Mouse (Mus musculus) embryonic facial prominence, embryonic 14.5 days (tissue): ENCODE results near the gene Mad2l2. TPM values are rescaled to one million over a fixed set of nuclear protein-coding genes. Genes with fewer than 3 reads are reported as not detected.

Source experiments
- ATAC-seq: fragments of 200-750 bp; cut with Nextera tagmentation; 2 replicates; pipeline ENCODE4 v1.8.0; 2017; ENCODE audit warnings: low read depth, moderate number of reproducible peaks, moderate TSS enrichment
- DNase-seq: peaks from one replicate; pipeline ENCODE4 v3.0.0-alpha.2; 2015; ENCODE audit warnings: low spot score
- H3K27ac ChIP-seq: fragments of 300-500 bp; sonication (generic); replicated peaks from 2 replicates; pipeline ENCODE4 v1.5.1; 2014; ENCODE audit warnings: low read depth, mild to moderate bottlenecking, low read length, moderate library complexity
- H3K27me3 ChIP-seq: fragments of 300-500 bp; sonication (generic); replicated peaks from 2 replicates; pipeline ENCODE4 v1.6.1; 2014; ENCODE audit warnings: low read length; ENCODE audit not compliant: control insufficient read depth, insufficient read depth
- H3K36me3 ChIP-seq: fragments of 300-500 bp; sonication (generic); 2 replicates; pipeline ENCODE4 v1.6.1; 2014; ENCODE audit warnings: low read length, mixed read lengths; ENCODE audit not compliant: control insufficient read depth, insufficient read depth
- H3K4me1 ChIP-seq: fragments of 300-500 bp; sonication (generic); 2 replicates; pipeline ENCODE4 v1.6.1; 2014; ENCODE audit warnings: antibody characterized with exemption, low read length; ENCODE audit not compliant: control insufficient read depth, insufficient read depth
- H3K4me2 ChIP-seq: fragments of 300-500 bp; sonication (generic); 2 replicates; pipeline ENCODE4 v1.6.1; 2014; ENCODE audit warnings: low read depth, mild to moderate bottlenecking, low read length, moderate library complexity, mixed read lengths
- H3K4me3 ChIP-seq: fragments of 300-500 bp; sonication (generic); 2 replicates; pipeline ENCODE4 v1.5.1; 2014; ENCODE audit warnings: low read depth, mild to moderate bottlenecking, low read length
- H3K9ac ChIP-seq: fragments of 300-500 bp; sonication (generic); 2 replicates; pipeline ENCODE4 v1.6.1; 2014; ENCODE audit warnings: low read depth, mild to moderate bottlenecking, low read length, moderate library complexity, mixed read lengths
- H3K9me3 ChIP-seq: fragments of 300-500 bp; sonication (generic); 2 replicates; pipeline ENCODE4 v1.6.1; 2016; ENCODE audit warnings: low read length; ENCODE audit not compliant: control insufficient read depth
- WGBS: fragments of 180-500 bp; shearing (Covaris S2); extraction: QIAGEN DNeasy Blood & Tissue Kit; methylation state at CpG from one replicate; pipeline ENCODE4 v1.1.7; 2014; 5-methylcytosine and 5-hydroxymethylcytosine counted together
- polyA plus RNA-seq: library from polyadenylated mRNA; unstranded; fragments of >200 nt; fragmentation: Nextera tagmentation; extraction: Ambion mirVana; gene quantifications from 2 replicates; pipeline ENCODE4 v1.2.1, GENCODE M21; 2014

The Mad2l2 gene
- polyA plus RNA-seq, 1 experiment from 2014 or later = 51.1 TPM

DNA sequence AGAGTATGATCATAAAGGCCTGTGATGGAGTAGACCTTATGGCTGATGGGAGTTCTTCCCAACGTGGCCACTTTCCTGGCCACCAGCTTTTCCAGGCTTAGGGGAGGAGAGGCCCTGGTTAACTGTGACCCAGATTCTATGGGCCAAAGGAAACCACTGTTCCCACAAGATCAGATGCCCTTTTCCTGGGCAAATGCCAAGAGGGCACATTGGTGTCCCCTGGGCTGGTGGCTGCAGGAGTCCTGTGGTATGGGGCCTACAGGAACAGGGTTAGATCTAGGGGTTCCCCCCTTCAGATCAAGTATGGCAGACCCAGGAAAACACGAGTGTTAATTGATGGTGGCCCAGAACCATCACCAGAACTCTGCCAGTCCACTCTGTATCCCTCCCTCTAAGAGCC is 17.5 kb downstream of the Mad2l2 start:
- peaks cover 8% of the 10 kb centered on the region for H3K36me3 ChIP-seq
- no peak overlapping the region for H3K4me3 ChIP-seq
- H3K9me3 ChIP-seq = no peaks in the 10 kb centered on the region
- H3K27ac ChIP-seq = no peak overlapping the region
- no peak overlapping the region for H3K9ac ChIP-seq
- H3K27me3 ChIP-seq = no peaks in the 10 kb centered on the region
- H3K4me1 ChIP-seq = 0 out of 2 replicates have a peak, but pooled peaks cover 5% of the 10 kb centered on the region
- WGBS = 97% methylated on average over 2 of the region's 2 CpGs
- DNase-seq (no peak), ATAC-seq (no peak)
- H3K4me2 ChIP-seq = no peak overlapping the region

DNA sequence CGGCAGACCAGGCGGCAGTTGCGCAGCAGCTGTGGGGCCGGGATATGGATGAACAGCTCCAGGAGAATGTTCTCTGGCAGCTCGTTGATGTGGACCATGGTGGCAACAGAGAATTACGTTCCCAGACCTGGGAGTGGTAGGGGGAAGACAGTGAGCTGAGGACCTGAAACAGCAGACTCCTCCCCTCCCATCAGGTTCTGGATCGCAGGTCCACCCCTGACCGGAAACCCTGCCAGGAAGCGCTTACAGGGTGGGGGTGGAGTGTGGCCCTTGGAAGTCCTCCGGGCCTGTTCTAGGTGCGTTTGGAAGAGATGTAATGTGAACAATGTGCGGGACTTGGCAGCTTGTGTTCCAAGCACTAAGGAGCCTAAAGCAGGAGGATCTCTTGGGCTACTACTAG is 19.4 kb downstream of the Mad2l2 start:
- Histone ChIP-seq H3K4me1 (0 out of 2 replicates have a peak, but pooled peaks cover 5% of the 10 kb centered on the region), H3K27me3 (no peaks in the 10 kb centered on the region), H3K4me2 (no peak overlapping the region), H3K9me3 (no peaks in the 10 kb centered on the region), H3K9ac (no peak overlapping the region), H3K27ac (no peak overlapping the region), H3K4me3 (no peak overlapping the region), H3K36me3 (peaks cover 18% of the 10 kb centered on the region)
- WGBS = 50% methylated on average over 12 of the region's 12 CpGs
- ATAC-seq (no peak), DNase-seq (no peak)

DNA sequence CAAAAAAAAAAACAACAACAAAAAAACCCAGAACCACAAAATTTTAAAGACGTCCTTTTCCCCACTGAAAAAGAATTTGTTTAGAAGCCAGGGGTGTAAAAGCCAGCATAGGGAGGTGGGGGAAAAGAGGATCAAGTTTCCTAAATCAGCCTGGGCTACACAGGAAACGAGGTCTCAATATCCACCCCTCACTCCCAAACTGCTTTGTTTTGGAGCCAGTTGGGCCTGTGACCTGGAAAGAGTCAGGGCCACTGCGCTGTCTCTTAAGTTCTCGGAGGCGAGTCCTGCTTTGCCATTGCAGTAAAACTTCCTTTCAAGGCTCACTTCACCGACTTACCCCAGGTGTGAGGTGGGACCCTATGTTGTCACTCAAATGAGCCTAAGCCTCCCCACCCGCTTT is 20.1 kb downstream of the Mad2l2 start:
- Histone ChIP-seq H3K27ac (no peak overlapping the region), H3K4me2 (no peak overlapping the region), H3K9me3 (no peaks in the 10 kb centered on the region), H3K9ac (no peak overlapping the region), H3K27me3 (no peaks in the 10 kb centered on the region), H3K4me3 (no peak overlapping the region), H3K36me3 (peaks cover 22% of the 10 kb centered on the region), H3K4me1 (0 out of 2 replicates have a peak, but pooled peaks cover 5% of the 10 kb centered on the region)
- ATAC-seq (no peak), DNase-seq (no peak)
- 29% methylated on average over 7 of the region's 7 CpGs for WGBS

DNA sequence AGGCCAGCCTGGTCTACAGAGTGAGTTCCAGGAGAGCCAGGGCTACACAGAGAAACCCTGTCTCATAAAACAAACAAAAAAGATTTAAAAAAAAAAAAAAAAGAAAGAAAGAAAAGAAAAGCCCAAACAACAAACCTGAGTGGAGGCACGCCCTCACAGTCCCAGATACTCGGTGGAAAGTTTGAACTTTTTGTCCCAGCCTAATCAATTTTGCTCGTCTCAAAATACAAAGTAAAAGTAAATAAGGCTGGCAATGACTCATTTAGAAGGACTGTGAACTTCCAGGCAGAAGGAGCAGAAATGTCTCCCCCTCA is 20.7 kb downstream of the Mad2l2 start:
- H3K9me3 ChIP-seq = no peaks in the 10 kb centered on the region
- 0 out of 2 replicates have a peak overlapping the region, but pooled peaks have one; percentile 75 for H3K27ac ChIP-seq
- WGBS = 41% methylated on average over 3 of the region's 3 CpGs
- H3K9ac ChIP-seq = peak overlapping the region; percentile 76; the same call in 1 of the 2 replicates
- peak overlapping the region; percentile 65 for H3K4me3 ChIP-seq
- H3K36me3 ChIP-seq = peaks cover 22% of the 10 kb centered on the region; the same call in 1 of the 2 replicates
- ATAC-seq (no peak), DNase-seq (no peak)
- H3K27me3 ChIP-seq = no peaks in the 10 kb centered on the region
- H3K4me1 ChIP-seq = 0 out of 2 replicates have a peak, but pooled peaks cover 5% of the 10 kb centered on the region
- peak overlapping the region; percentile 99 for H3K4me2 ChIP-seq

- Histone ChIP-seq H3K9ac (peak within 1 kb of the TSS; percentile 76), H3K27me3 (no peaks in the 10 kb centered on the region), H3K4me1 (0 out of 2 replicates have a peak, but pooled peaks cover 5% of the 10 kb centered on the region), H3K9me3 (no peaks in the 10 kb centered on the region), H3K4me3 (peak within 1 kb of the TSS; percentile 65), H3K27ac (peak within 1 kb of the TSS; percentile 75; the same call in 1 of the 2 replicates), H3K4me2 (peak within 1 kb of the TSS; percentile 99), H3K36me3 (peaks cover 20% of the 10 kb centered on the region; the same call in 1 of the 2 replicates)
- 4% methylated on average over 24 of the region's 67 CpGs for WGBS
- ATAC-seq = peak; percentile 90
- DNase-seq = peak; percentile 94
These were observed 21.3 kb downstream of the Mad2l2 start, which contains the start of gene Fbxo6 for GRCm38 (mm10) chr4:148151267-148152168. Fbxo6 (minus strand) TSS chr4:148152140.

DNA sequence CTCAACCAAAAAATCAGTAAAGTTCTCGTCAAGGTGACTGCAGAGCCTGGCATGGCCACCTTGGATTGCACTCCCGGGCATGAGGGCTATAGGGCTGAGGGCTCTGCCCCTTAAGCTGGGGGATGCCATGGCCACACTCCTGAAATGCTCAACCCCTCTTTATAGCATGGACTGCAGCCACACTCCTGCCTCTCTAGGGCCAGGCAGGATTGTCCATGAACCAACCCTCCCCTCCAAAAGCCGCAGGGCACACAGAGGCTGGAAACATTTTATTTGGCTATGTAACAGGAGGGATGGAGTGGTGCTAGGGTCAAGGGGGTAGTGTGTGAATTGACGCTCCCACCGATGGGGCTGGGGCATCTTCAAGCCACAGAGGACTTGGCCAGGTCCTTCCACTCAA is 22.4 kb downstream of the Mad2l2 start:
- DNase-seq (no peak), ATAC-seq (no peak)
- Histone ChIP-seq H3K9me3 (no peaks in the 10 kb centered on the region), H3K36me3 (peaks cover 20% of the 10 kb centered on the region; the same call in 1 of the 2 replicates), H3K27ac (no peak overlapping the region), H3K4me2 (no peak overlapping the region), H3K27me3 (no peaks in the 10 kb centered on the region), H3K4me3 (no peak overlapping the region), H3K4me1 (0 out of 2 replicates have a peak, but pooled peaks cover 5% of the 10 kb centered on the region), H3K9ac (no peak overlapping the region)
- 76% methylated on average over 5 of the region's 5 CpGs for WGBS

- 92% methylated on average over 4 of the region's 4 CpGs for WGBS
- ATAC-seq = no peak
- no peaks in the 10 kb centered on the region for H3K27me3 ChIP-seq
- H3K27ac ChIP-seq = no peak overlapping the region
- no peak overlapping the region for H3K4me3 ChIP-seq
- H3K4me2 ChIP-seq = no peak overlapping the region
- no peak for DNase-seq
- H3K4me1 ChIP-seq = peaks cover 9% of the 10 kb centered on the region; the same call in 1 of the 2 replicates
- H3K36me3 ChIP-seq = peaks cover 20% of the 10 kb centered on the region; the same call in 1 of the 2 replicates
- no peaks in the 10 kb centered on the region for H3K9me3 ChIP-seq
- H3K9ac ChIP-seq = no peak overlapping the region
These were observed 23.8 kb downstream of the Mad2l2 start for GRCm38 (mm10) chr4:148154006-148154405.

GRCm38 (mm10) chr4:148154982-148155381 is 24.8 kb downstream of the Mad2l2 start:
- Histone ChIP-seq H3K4me2 (no peak overlapping the region), H3K27me3 (no peaks in the 10 kb centered on the region), H3K4me1 (peaks cover 8% of the 10 kb centered on the region; the same call in 1 of the 2 replicates), H3K4me3 (no peak overlapping the region), H3K27ac (no peak overlapping the region), H3K9ac (no peak overlapping the region), H3K36me3 (peaks cover 20% of the 10 kb centered on the region; the same call in 1 of the 2 replicates), H3K9me3 (no peaks in the 10 kb centered on the region)
- DNase-seq (no peak), ATAC-seq (no peak)
- WGBS = 58% methylated on average over 3 of the region's 3 CpGs
